In genomic region chr9:36833043-36833881, GRCm38 (mm10) we compare ENCODE assay signal across 8 mouse cellular contexts. TPM values are rescaled to one million over a fixed set of nuclear protein-coding genes. Genes with fewer than 3 reads are reported as not detected.
DNase-seq lines count a peak whose midpoint lies in the region; ATAC-seq lines count a peak whose summit lies in the region.

No protein-coding gene starts in this region.

- peaks cover 16% of the 10 kb centered on the region for H3K4me1 ChIP-seq in embryonic facial prominence, embryonic 15.5 days
- H3K4me1 ChIP-seq in hindbrain, embryonic 16.5 days (ENCODE audit: control insufficient read depth, insufficient read depth, low read depth, low read length): peaks cover 21% of the 10 kb centered on the region
- no peaks in the 10 kb centered on the region for H3K4me1 ChIP-seq in liver, embryonic 13.5 days (replicated peaks)

- no peaks in the 10 kb centered on the region for H3K36me3 ChIP-seq in embryonic facial prominence, embryonic 15.5 days
- no peaks in the 10 kb centered on the region for H3K36me3 ChIP-seq in hindbrain, embryonic 16.5 days (ENCODE audit: control insufficient read depth, insufficient read depth, low read length)
- no peaks in the 10 kb centered on the region for H3K36me3 ChIP-seq in liver, embryonic 13.5 days

- DNase-seq in adrenal gland, postnatal 10 days: peak; percentile 23
- no peak for DNase-seq in adrenal gland, adult 8-10 months
- peak; percentile 12 for DNase-seq in adrenal gland, postnatal 14 days
- no peak for DNase-seq in liver, embryonic 13.5 days
- peak; percentile 56 to 68 for DNase-seq in right cerebral cortex, postnatal 10 days (ENCODE audit: low spot score in 2 of 2)
- no peak for DNase-seq in gastrocnemius, postnatal 10 days

- peak overlapping the region; percentile 50 for H3K4me3 ChIP-seq in embryonic facial prominence, embryonic 15.5 days (replicated peaks)
- H3K4me3 ChIP-seq in hindbrain, embryonic 16.5 days (ENCODE audit: low read length): peak overlapping the region; percentile 55
- peak overlapping the region; percentile 43 for H3K4me3 ChIP-seq in liver, embryonic 13.5 days (replicated peaks)

- peaks cover 12% of the 10 kb centered on the region; the same call in 1 of the 2 replicates for H3K27me3 ChIP-seq in embryonic facial prominence, embryonic 15.5 days
- no peaks in the 10 kb centered on the region for H3K27me3 ChIP-seq in hindbrain, embryonic 16.5 days (replicated peaks; ENCODE audit: control insufficient read depth, insufficient read depth, low read length)
- H3K27me3 ChIP-seq in liver, embryonic 13.5 days: peaks cover 33% of the 10 kb centered on the region

- WGBS in embryonic facial prominence, embryonic 15.5 days: 3% methylated on average over 31 of the region's 31 CpGs
- WGBS in hindbrain, embryonic 16.5 days: under 1% methylated on average over 31 of the region's 31 CpGs
- WGBS in liver, embryonic 13.5 days (ENCODE audit: insufficient replicate concordance): 6% methylated on average over 30 of the region's 31 CpGs

- no peaks in the 10 kb centered on the region for H3K9me3 ChIP-seq in embryonic facial prominence, embryonic 15.5 days (replicated peaks)
- no peaks in the 10 kb centered on the region for H3K9me3 ChIP-seq in hindbrain, embryonic 16.5 days (ENCODE audit: control insufficient read depth, low read length)
- no peaks in the 10 kb centered on the region for H3K9me3 ChIP-seq in liver, embryonic 13.5 days (replicated peaks)

- peak overlapping the region; percentile 71 for H3K4me2 ChIP-seq in embryonic facial prominence, embryonic 15.5 days (replicated peaks)
- peak overlapping the region; percentile 81 for H3K4me2 ChIP-seq in hindbrain, embryonic 16.5 days (ENCODE audit: low read length)
- H3K4me2 ChIP-seq in liver, embryonic 13.5 days: peak overlapping the region; percentile 58

- H3K9ac ChIP-seq in embryonic facial prominence, embryonic 15.5 days: peak overlapping the region; percentile 26
- peak overlapping the region; percentile 76 for H3K9ac ChIP-seq in hindbrain, embryonic 16.5 days (ENCODE audit: low read depth, low read length)
- no peak overlapping the region for H3K9ac ChIP-seq in liver, embryonic 13.5 days

- H3K27ac ChIP-seq in embryonic facial prominence, embryonic 15.5 days (replicated peaks): peak overlapping the region; percentile 55
- H3K27ac ChIP-seq in hindbrain, embryonic 16.5 days (ENCODE audit: low read depth, low read length): peak overlapping the region; percentile 89
- no peak overlapping the region for H3K27ac ChIP-seq in liver, embryonic 13.5 days

- peak; percentile 62 for ATAC-seq in embryonic facial prominence, embryonic 15.5 days (ENCODE audit: insufficient number of reproducible peaks, low FRiP score, low TSS enrichment, low read depth)
- peak; percentile 78 for ATAC-seq in hindbrain, embryonic 16.5 days
- no peak for ATAC-seq in liver, embryonic 13.5 days (ENCODE audit: low read depth)

RNA-seq across cellular contexts. Expression of gene Fez1, which starts 11.6 kb away (rescaled TPM):
- 1 to 10 TPM; 7.6 to 9.3 TPM for total RNA-seq in adrenal gland, postnatal 10 days (2021)
- 10 to 100 TPM in 1 of 4 experiments, 1 to 10 TPM in 3; 5.7 to 10.3 (median 7.5) TPM for total RNA-seq in adrenal gland, adult 8-10 months (2022)
- 4.9 and 11.2 TPM in 2 replicates for total RNA-seq in adrenal gland, postnatal 14 days (2021)
- polyA plus RNA-seq in embryonic facial prominence, embryonic 15.5 days (2015; fragmentation: Nextera tagmentation; extraction: Ambion mirVana): 48.2 and 53.9 TPM in 2 replicates
- polyA plus RNA-seq in hindbrain, embryonic 16.5 days (2015; fragmentation: Nextera tagmentation; extraction: Ambion mirVana): 552 and 573 TPM in 2 replicates
- polyA plus RNA-seq in liver, embryonic 13.5 days (2015; fragmentation: Nextera tagmentation; extraction: Ambion mirVana): 0.80 and 1.1 TPM in 2 replicates
- 1 to 10 TPM; 4.4 to 6.5 TPM for total RNA-seq in gastrocnemius, postnatal 10 days (2021)

RNA-seq across cellular contexts. Expression of gene Ei24, which starts 36.1 kb away (rescaled TPM):
- 100 to 1,000 TPM; 153 to 177 TPM for total RNA-seq in adrenal gland, postnatal 10 days (2021)
- total RNA-seq in adrenal gland, adult 8-10 months (2022): 100 to 1,000 TPM; 117 to 124 (median 122) TPM
- total RNA-seq in adrenal gland, postnatal 14 days (2021): 148 and 151 TPM in 2 replicates
- 101 TPM in 2 replicates for polyA plus RNA-seq in embryonic facial prominence, embryonic 15.5 days (2015; fragmentation: Nextera tagmentation; extraction: Ambion mirVana)
- 125 and 128 TPM in 2 replicates for polyA plus RNA-seq in hindbrain, embryonic 16.5 days (2015; fragmentation: Nextera tagmentation; extraction: Ambion mirVana)
- polyA plus RNA-seq in liver, embryonic 13.5 days (2015; fragmentation: Nextera tagmentation; extraction: Ambion mirVana): 32.0 and 38.2 TPM in 2 replicates
- 10 to 100 TPM; 46.6 to 56.8 TPM for total RNA-seq in gastrocnemius, postnatal 10 days (2021)

Comparison
In these comparisons a context has a peak if more than half of its experiments do, and no peak if none do; other contexts are left out.
1. DNase-seq: peak in adrenal gland, postnatal 10 days (single experiment), adrenal gland, postnatal 14 days (single experiment) and right cerebral cortex, postnatal 10 days (2 of 2); none in adrenal gland, adult 8-10 months (single experiment), liver, embryonic 13.5 days (single experiment) and gastrocnemius, postnatal 10 days (single experiment).
2. Peak in every context shown above with its lines, with median percentiles within 50 percentile points of each other: H3K4me2 ChIP-seq and H3K4me3 ChIP-seq.